Mouse (Mus musculus): ENCODE data around the gene Trappc11. TPM values are rescaled to one million over a fixed set of nuclear protein-coding genes. Genes with fewer than 3 reads are reported as not detected.

The Trappc11 gene
- total and polyA plus RNA-seq, 2 experiments from 2014 or later, result 14.0 to 26.7 TPM

- 87% methylated on average over 6 of the region's 6 CpGs for WGBS
- ATAC-seq (ENCODE audit: insufficient read depth, low read depth), result no peak
- DNase-seq (ENCODE audit: low spot score), result no peak
- no peaks in the 10 kb centered on the region for H3K9me3 ChIP-seq (replicated peaks; ENCODE audit: control insufficient read depth, low read length)
- H3K4me2 ChIP-seq (ENCODE audit: low read depth, low read length), result no peak overlapping the region
- no peaks in the 10 kb centered on the region for H3K4me1 ChIP-seq (ENCODE audit: control insufficient read depth, insufficient read depth)
- H3K4me3 ChIP-seq (ENCODE audit: low read depth, low read length), result no peak overlapping the region
- H3K27me3 ChIP-seq (ENCODE audit: control insufficient read depth, insufficient read depth, low read length), result no peaks in the 10 kb centered on the region
- no peak overlapping the region for H3K27ac ChIP-seq (ENCODE audit: low read depth)
- no peaks in the 10 kb centered on the region for H3K36me3 ChIP-seq (replicated peaks; ENCODE audit: control insufficient read depth, insufficient read depth, low read length)
- TF ChIP-seq EP300 (IDR thresholded peaks at IDR 0.05; ENCODE audit: low read depth) (no peak), CTCF (IDR thresholded peaks at IDR 0.05; ENCODE audit: low read depth) (no peak)
- H3K9ac ChIP-seq (replicated peaks; ENCODE audit: low read depth, low read length), result no peak overlapping the region
Observed at GRCm38 (mm10) chr8:47566551-47566950, 33.3 kb upstream of the Trappc11 start.

GRCm38 (mm10) chr8:47560801-47561200, 27.5 kb upstream of the Trappc11 start:
- ATAC-seq (ENCODE audit: insufficient read depth, low read depth), result no peak
- Histone ChIP-seq H3K4me3 (ENCODE audit: low read depth, low read length) (no peak overlapping the region), H3K9ac (replicated peaks; ENCODE audit: low read depth, low read length) (no peak overlapping the region), H3K27me3 (ENCODE audit: control insufficient read depth, insufficient read depth, low read length) (no peaks in the 10 kb centered on the region), H3K36me3 (replicated peaks; ENCODE audit: control insufficient read depth, insufficient read depth, low read length) (no peaks in the 10 kb centered on the region), H3K9me3 (replicated peaks; ENCODE audit: control insufficient read depth, low read length) (no peaks in the 10 kb centered on the region), H3K4me2 (ENCODE audit: low read depth, low read length) (no peak overlapping the region), H3K4me1 (ENCODE audit: control insufficient read depth, insufficient read depth) (no peaks in the 10 kb centered on the region), H3K27ac (ENCODE audit: low read depth) (no peak overlapping the region)
- no peak for TF ChIP-seq EP300 (IDR thresholded peaks at IDR 0.05; ENCODE audit: low read depth)
- DNase-seq (ENCODE audit: low spot score), result no peak
- WGBS, result 88% methylated on average over 7 of the region's 7 CpGs

GRCm38 (mm10) chr8:47558274-47558673, 25.0 kb upstream of the Trappc11 start:
- 18% methylated on average over 7 of the region's 7 CpGs for WGBS
- H3K4me2 ChIP-seq (ENCODE audit: low read depth, low read length), result no peak overlapping the region
- no peaks in the 10 kb centered on the region for H3K4me1 ChIP-seq (ENCODE audit: control insufficient read depth, insufficient read depth)
- H3K27me3 ChIP-seq (ENCODE audit: control insufficient read depth, insufficient read depth, low read length), result no peaks in the 10 kb centered on the region
- H3K9ac ChIP-seq (replicated peaks; ENCODE audit: low read depth, low read length), result no peak overlapping the region
- ATAC-seq (ENCODE audit: insufficient read depth, low read depth) (no peak), DNase-seq (ENCODE audit: low spot score) (no peak)
- no peaks in the 10 kb centered on the region for H3K9me3 ChIP-seq (replicated peaks; ENCODE audit: control insufficient read depth, low read length)
- H3K4me3 ChIP-seq (ENCODE audit: low read depth, low read length), result no peak overlapping the region
- no peak for TF ChIP-seq EP300 (IDR thresholded peaks at IDR 0.05; ENCODE audit: low read depth)
- no peak for TF ChIP-seq CTCF (IDR thresholded peaks at IDR 0.05; ENCODE audit: low read depth)
- H3K36me3 ChIP-seq (replicated peaks; ENCODE audit: control insufficient read depth, insufficient read depth, low read length), result peaks cover 3% of the 10 kb centered on the region; the same call in 1 of the 2 replicates
- H3K27ac ChIP-seq (ENCODE audit: low read depth), result no peak overlapping the region

GRCm38 (mm10) chr8:47556446-47556845, 23.2 kb upstream of the Trappc11 start:
- no peak for DNase-seq (ENCODE audit: low spot score)
- peaks cover 11% of the 10 kb centered on the region; the same call in 1 of the 2 replicates for H3K36me3 ChIP-seq (replicated peaks; ENCODE audit: control insufficient read depth, insufficient read depth, low read length)
- no peaks in the 10 kb centered on the region for H3K27me3 ChIP-seq (ENCODE audit: control insufficient read depth, insufficient read depth, low read length)
- no peaks in the 10 kb centered on the region for H3K9me3 ChIP-seq (replicated peaks; ENCODE audit: control insufficient read depth, low read length)
- no peak overlapping the region for H3K9ac ChIP-seq (replicated peaks; ENCODE audit: low read depth, low read length)
- H3K4me1 ChIP-seq (ENCODE audit: control insufficient read depth, insufficient read depth), result no peaks in the 10 kb centered on the region
- no peak for TF ChIP-seq EP300 (IDR thresholded peaks at IDR 0.05; ENCODE audit: low read depth)
- TF ChIP-seq CTCF (IDR thresholded peaks at IDR 0.05; ENCODE audit: low read depth), result no peak
- ATAC-seq (ENCODE audit: insufficient read depth, low read depth), result no peak
- H3K27ac ChIP-seq (ENCODE audit: low read depth), result no peak overlapping the region
- 64% methylated on average over 7 of the region's 7 CpGs for WGBS
- no peak overlapping the region for H3K4me2 ChIP-seq (ENCODE audit: low read depth, low read length)
- H3K4me3 ChIP-seq (ENCODE audit: low read depth, low read length), result no peak overlapping the region

- no peak for ATAC-seq (ENCODE audit: insufficient read depth, low read depth)
- DNase-seq (ENCODE audit: low spot score), result no peak
- WGBS, result 86% methylated on average over 6 of the region's 6 CpGs
- Histone ChIP-seq H3K4me3 (ENCODE audit: low read depth, low read length) (no peak overlapping the region), H3K9me3 (replicated peaks; ENCODE audit: control insufficient read depth, low read length) (no peaks in the 10 kb centered on the region), H3K4me2 (ENCODE audit: low read depth, low read length) (no peak overlapping the region), H3K36me3 (replicated peaks; ENCODE audit: control insufficient read depth, insufficient read depth, low read length) (peaks cover 38% of the 10 kb centered on the region), H3K9ac (replicated peaks; ENCODE audit: low read depth, low read length) (no peak overlapping the region), H3K4me1 (ENCODE audit: control insufficient read depth, insufficient read depth) (no peaks in the 10 kb centered on the region), H3K27me3 (ENCODE audit: control insufficient read depth, insufficient read depth, low read length) (no peaks in the 10 kb centered on the region), H3K27ac (ENCODE audit: low read depth) (no peak overlapping the region)
- no peak for TF ChIP-seq EP300 (IDR thresholded peaks at IDR 0.05; ENCODE audit: low read depth)
- TF ChIP-seq CTCF (IDR thresholded peaks at IDR 0.05; ENCODE audit: low read depth), result no peak
Observed at GRCm38 (mm10) chr8:47553613-47554012, 20.3 kb upstream of the Trappc11 start.

- H3K36me3 ChIP-seq (replicated peaks; ENCODE audit: control insufficient read depth, insufficient read depth, low read length), result peaks cover 87% of the 10 kb centered on the region
- WGBS, result 96% methylated on average over 10 of the region's 10 CpGs
Observed at GRCm38 (mm10) chr8:47547102-47547501, 13.8 kb upstream of the Trappc11 start.

More at GRCm38 (mm10) chr8:47547102-47547501, 13.8 kb upstream of the Trappc11 start:
- ATAC-seq (ENCODE audit: insufficient read depth, low read depth) (no peak), DNase-seq (ENCODE audit: low spot score) (no peak)
- TF ChIP-seq EP300 (IDR thresholded peaks at IDR 0.05; ENCODE audit: low read depth) (no peak), CTCF (IDR thresholded peaks at IDR 0.05; ENCODE audit: low read depth) (no peak)
- H3K27me3 ChIP-seq (ENCODE audit: control insufficient read depth, insufficient read depth, low read length), result no peaks in the 10 kb centered on the region
- no peaks in the 10 kb centered on the region for H3K4me1 ChIP-seq (ENCODE audit: control insufficient read depth, insufficient read depth)
- H3K4me3 ChIP-seq (ENCODE audit: low read depth, low read length), result no peak overlapping the region
- no peak overlapping the region for H3K27ac ChIP-seq (ENCODE audit: low read depth)
- no peak overlapping the region for H3K9ac ChIP-seq (replicated peaks; ENCODE audit: low read depth, low read length)
- no peaks in the 10 kb centered on the region for H3K9me3 ChIP-seq (replicated peaks; ENCODE audit: control insufficient read depth, low read length)
- no peak overlapping the region for H3K4me2 ChIP-seq (ENCODE audit: low read depth, low read length)

Measured in heart, postnatal 0 days (tissue).